Mouse (Mus musculus) embryonic fibroblast, embryonic 13.5 days (primary cell): ENCODE measurements around the gene Ceacam2.
"Not testable (repeated sequence)": the region's sequence is repeated elsewhere in the genome, so short reads cannot be mapped to it uniquely, and the experiment has no call there.

Experiments
- CTCF ChIP-seq: IDR thresholded peaks from 2 replicates; pipeline ENCODE4 v1.5.1; 2011; ENCODE audit warnings: mild to moderate bottlenecking, control low read depth, low read length, moderate library complexity, borderline replicate concordance; ENCODE audit not compliant: insufficient read depth
- POLR2A ChIP-seq: IDR thresholded peaks from 2 replicates; pipeline ENCODE4 v1.6.1; 2011; ENCODE audit warnings: low read depth, mild to moderate bottlenecking, control low read depth, low read length, moderate library complexity

GRCm38 (mm10) chr7:25539376-25539907, at the start of gene Ceacam2:
- TF ChIP-seq CTCF, POLR2A: not testable (repeated sequence)
